Mouse (Mus musculus): Measurements from ENCODE around the gene Ahcyl1.
A peak's percentile ranks its signal among the peaks of the same experiment; 100 is the strongest.
"Not testable (repeated sequence)": the region's sequence is repeated elsewhere in the genome, so short reads cannot be mapped to it uniquely, and the experiment has no call there.

Gene Ahcyl1

GRCm38 (mm10) chr3:107695948-107696881 is at the start of gene Ahcyl1:
Gene Ahcyl1 (minus strand): TSS chr3:107696560.
- peak; percentile 99 for DNase-seq

GRCm38 (mm10) chr3:107746026-107746425 is 49.7 kb upstream of the Ahcyl1 start:
- DNase-seq = no peak

GRCm38 (mm10) chr3:107743650-107744049 is 47.3 kb upstream of the Ahcyl1 start:
- no peak for DNase-seq

- no peak for DNase-seq
Observed at GRCm38 (mm10) chr3:107743107-107743506, 46.7 kb upstream of the Ahcyl1 start.

GRCm38 (mm10) chr3:107742071-107742710 is 45.8 kb upstream of the Ahcyl1 start:
- DNase-seq = no peak

GRCm38 (mm10) chr3:107741387-107741786 is 45.0 kb upstream of the Ahcyl1 start:
- DNase-seq = no peak

- DNase-seq = no peak
Observed at GRCm38 (mm10) chr3:107740578-107741207, 44.3 kb upstream of the Ahcyl1 start.

- no peak for DNase-seq
Observed at GRCm38 (mm10) chr3:107739966-107740365, 43.6 kb upstream of the Ahcyl1 start.

- DNase-seq = no peak
Observed at GRCm38 (mm10) chr3:107739456-107739855, 43.1 kb upstream of the Ahcyl1 start.

GRCm38 (mm10) chr3:107738620-107739019 is 42.3 kb upstream of the Ahcyl1 start:
- no peak for DNase-seq

GRCm38 (mm10) chr3:107737609-107738190 is 41.3 kb upstream of the Ahcyl1 start:
- no peak for DNase-seq

- DNase-seq = not testable (repeated sequence)
Observed at GRCm38 (mm10) chr3:107735620-107736019, 39.3 kb upstream of the Ahcyl1 start.

- no peak for DNase-seq
Observed at GRCm38 (mm10) chr3:107733329-107733728, 37.0 kb upstream of the Ahcyl1 start.

- no peak for DNase-seq
Observed at GRCm38 (mm10) chr3:107730236-107730635, 33.9 kb upstream of the Ahcyl1 start.

GRCm38 (mm10) chr3:107728509-107728908 is 32.1 kb upstream of the Ahcyl1 start:
- DNase-seq = no peak

- no peak for DNase-seq
Observed at GRCm38 (mm10) chr3:107715971-107716370, 19.6 kb upstream of the Ahcyl1 start.

GRCm38 (mm10) chr3:107714276-107714933 is 18.0 kb upstream of the Ahcyl1 start:
- DNase-seq = no peak

GRCm38 (mm10) chr3:107712081-107712480 is 15.7 kb upstream of the Ahcyl1 start:
- no peak for DNase-seq

- DNase-seq = no peak
Observed at GRCm38 (mm10) chr3:107709156-107709555, 12.8 kb upstream of the Ahcyl1 start.

GRCm38 (mm10) chr3:107707239-107707638 is 10.9 kb upstream of the Ahcyl1 start:
- DNase-seq = no peak

GRCm38 (mm10) chr3:107706164-107706563 is 9.8 kb upstream of the Ahcyl1 start:
- no peak for DNase-seq

GRCm38 (mm10) chr3:107704371-107704705 is 8.0 kb upstream of the Ahcyl1 start:
- no peak for DNase-seq

Measured in cerebellum, postnatal 36 days (tissue).